Mouse (Mus musculus) B cell, adult 2 months (primary cell): ENCODE measurements at regions not wholly inside any gene's neighbourhood (a gene's known extent, or its start where the extent isn't known, plus 50 kb on each side); places are given as distances from the start of the nearest gene placed in this dataset.

Source experiments
- DNase-seq, 2 experiments: peaks; one replicate each; pipeline ENCODE4 v3.0.0; 2022

DNA sequence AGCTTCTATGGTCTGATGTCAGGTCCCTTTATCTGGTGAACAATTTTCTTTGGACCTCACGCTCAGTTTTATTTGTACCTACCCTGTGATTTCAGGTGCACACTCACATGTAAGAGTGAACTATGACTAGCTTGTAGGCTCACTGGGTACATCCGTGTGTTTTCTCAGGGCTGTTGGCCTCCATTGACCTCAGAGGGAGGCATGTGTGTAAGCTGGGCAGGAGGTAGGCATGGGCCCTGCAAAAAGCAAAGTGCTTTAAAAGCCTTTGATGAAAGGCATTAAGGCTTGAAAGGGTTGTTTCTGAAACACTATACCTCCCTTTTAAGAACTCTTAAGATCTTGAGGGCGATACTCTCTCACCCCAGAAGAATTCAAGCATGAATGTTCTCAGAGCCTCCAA lies 112.9 kb upstream of the Gdnf start:
- DNase-seq: no peak

DNA sequence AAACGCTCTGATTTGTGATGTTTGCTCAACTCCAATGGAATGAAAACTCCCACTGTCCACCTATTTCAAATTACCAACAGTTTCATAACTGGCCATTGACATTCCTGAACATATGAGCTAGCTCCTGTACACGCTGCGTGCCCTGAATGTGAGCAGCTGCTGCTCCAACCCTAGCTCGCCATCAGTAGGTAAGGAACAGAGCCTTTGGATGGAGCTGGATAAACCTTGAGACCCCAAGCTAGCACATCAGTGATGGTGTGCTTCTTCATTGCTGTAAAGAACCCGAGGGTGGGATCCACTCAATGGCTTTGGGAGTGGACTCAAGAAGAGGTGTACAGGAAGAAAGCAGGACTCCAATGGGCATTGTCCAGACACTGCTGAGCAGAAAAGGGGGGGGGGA lies 101.8 kb upstream of the Gdnf start:
- no peak for DNase-seq

DNA sequence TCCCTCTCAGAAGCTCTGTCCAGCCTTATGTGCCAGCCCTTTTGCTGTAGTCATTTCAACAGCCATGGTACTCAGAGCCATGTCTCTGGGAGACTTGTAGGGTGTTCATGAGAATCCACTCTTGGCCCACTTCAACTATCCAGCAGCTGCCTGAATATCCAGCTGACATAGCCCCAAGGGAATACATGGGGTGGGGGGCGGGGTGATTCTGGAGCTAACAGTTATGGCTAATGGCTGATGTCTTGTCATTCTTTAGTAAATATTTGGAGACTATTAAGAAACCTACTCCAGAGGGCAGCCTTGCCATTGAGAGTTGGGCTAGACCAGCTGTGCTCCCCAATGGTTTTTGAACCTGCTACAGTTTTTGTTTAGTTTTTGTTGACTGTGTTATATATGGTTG lies 96.0 kb upstream of the Gdnf start:
- DNase-seq: no peak

DNA sequence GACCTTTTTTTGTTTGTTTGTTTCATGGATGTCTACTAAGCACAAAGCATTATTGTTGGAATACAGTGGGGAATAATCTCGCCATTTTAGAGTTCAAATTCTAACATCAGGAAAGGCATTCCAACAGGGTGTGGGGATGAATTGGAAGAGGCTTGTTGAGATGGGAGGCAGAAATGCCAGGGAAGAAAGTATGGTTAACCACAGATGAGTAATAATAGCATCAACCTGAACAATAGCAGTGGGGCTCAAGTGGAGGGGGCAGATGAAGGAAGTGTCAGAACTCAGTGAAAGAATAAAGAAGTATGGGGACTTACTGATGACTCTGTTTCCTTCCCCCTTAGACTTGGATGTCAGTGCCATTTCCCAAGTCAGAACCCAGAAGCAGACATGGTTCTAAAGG lies 94.5 kb upstream of the Gdnf start:
- DNase-seq: no peak

DNA sequence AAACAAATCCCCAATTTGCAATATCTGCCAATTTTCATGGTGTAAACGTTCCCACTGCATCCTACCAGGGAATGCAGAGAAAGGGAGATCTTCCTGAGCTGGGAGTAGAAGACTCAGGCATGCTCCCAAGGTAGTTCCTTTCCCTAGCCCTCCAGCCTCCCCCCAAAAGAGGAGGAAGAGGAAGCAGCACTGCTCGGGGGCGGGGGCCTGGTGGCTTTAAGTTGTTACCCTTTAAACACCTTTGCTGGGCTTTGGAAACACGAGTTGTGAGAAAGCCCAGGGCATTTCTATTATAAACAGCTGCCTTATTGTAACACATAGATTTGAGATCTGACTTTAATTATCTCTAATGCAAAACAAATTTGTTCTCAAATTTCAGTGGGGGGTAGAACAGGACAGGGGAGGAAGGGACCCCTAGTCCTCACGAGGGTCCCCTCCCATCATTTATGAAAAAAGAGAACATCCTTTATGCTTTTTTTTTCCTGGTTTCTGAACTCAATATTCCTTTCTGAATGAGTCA lies 87.4 kb upstream of the Gdnf start:
- DNase-seq: no peak

DNA sequence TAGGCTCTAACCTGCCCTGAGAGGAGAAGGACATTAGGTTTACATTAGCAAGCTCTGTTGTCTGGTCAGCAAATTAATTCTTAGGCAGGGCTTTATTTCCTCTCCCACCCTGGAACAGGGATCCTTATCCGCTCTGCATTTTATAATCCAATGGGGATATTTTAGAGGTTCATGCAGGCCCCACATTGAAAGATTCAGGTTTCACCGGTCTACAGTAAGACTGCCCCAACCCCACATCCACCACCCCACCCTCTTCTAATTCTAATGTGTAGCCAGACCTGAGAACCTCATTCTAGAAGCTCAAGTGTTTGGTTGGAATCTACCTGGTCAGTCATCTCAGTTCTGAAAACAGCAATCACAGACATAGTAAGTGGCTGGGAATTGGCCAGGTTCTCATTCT lies 86.9 kb upstream of the Gdnf start:
- no peak for DNase-seq

DNA sequence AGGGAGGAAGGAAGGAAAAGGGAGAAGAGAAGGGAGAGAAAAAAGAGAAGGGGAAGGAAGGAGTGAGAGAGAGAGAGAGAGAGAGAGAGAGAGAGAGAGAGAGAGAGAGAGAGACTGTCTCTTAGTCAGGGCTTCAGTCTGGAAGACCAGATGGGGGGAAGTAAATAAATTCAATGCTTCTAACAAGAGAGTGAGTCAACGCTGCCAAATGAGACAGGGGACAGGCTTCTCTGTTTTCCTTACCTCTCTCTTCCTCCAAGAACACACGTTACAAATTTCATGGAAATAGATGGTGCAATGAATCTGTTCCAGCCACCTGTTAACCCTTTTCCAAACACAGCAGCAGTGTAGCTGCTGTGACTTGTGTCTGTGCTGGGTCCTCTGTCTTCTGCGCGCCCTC lies 85.1 kb upstream of the Gdnf start:
- no peak for DNase-seq

DNA sequence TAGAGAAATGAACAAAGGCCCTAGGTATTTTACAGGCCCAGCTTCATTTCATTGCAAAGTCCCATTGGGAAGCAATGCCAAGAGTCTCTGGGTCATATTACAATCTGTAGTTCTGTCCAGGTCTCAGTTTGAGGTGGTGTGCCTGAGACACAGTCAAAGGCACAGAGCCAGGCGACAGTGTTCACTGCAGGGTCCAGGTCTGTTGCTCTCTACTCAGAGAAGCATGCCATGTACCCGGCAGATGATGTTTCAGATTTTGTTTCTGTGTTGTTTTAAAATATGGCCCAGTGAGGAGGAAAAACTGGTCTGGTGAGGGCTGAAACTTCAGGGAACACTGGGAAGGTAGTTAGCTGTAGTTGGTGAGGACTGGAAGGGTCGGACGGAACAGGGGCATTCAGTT lies 63.1 kb upstream of the Gdnf start:
- no peak for DNase-seq

DNA sequence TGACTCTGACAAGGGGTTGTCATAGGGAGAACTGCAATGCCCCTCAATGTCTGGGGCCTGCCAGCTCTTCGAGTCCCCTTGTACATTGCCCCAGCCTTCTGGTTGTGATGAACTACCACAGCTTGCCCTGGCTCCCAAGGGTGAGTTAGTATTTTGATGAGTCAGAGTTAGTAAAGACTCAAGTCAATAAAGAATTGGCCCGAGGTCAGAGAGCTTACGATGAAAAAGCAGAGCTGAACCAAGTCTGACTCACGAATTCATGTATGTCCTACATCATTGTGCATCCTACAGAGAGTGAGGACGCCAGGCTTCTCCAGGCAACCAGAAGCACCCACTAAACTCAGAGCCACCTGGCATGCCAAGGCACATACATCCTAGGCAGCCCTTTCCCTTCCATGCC lies 60.2 kb upstream of the Gdnf start:
- DNase-seq: no peak
